Mouse (Mus musculus) urinary bladder, postnatal 14 days (tissue): ENCODE data around the gene Btbd19.

Experiments used
- DNase-seq: peaks from one replicate; pipeline ENCODE4 v3.0.0; 2021; ENCODE audit warnings: low spot score

Btbd19 gene

GRCm38 (mm10) chr4:117133817-117134600, 8.5 kb upstream of the Btbd19 start, which contains the start of gene Plk3:
Gene Plk3, minus strand, starts transcription at chr4:117133963.
- DNase-seq, result peak; percentile 98

GRCm38 (mm10) chr4:117133366-117133796, 7.9 kb upstream of the Btbd19 start:
- DNase-seq, result no peak

GRCm38 (mm10) chr4:117132794-117133143, 7.2 kb upstream of the Btbd19 start:
- no peak for DNase-seq

- DNase-seq, result no peak
These were observed 6.6 kb upstream of the Btbd19 start for GRCm38 (mm10) chr4:117131890-117132793.

GRCm38 (mm10) chr4:117131198-117131597, 5.7 kb upstream of the Btbd19 start:
- DNase-seq, result no peak

- DNase-seq, result no peak
These were observed 5.3 kb upstream of the Btbd19 start for GRCm38 (mm10) chr4:117130790-117131189.

- no peak for DNase-seq
These were observed 2.6 kb upstream of the Btbd19 start for GRCm38 (mm10) chr4:117127991-117128686.

- DNase-seq, result peak; percentile 54
These were observed 1.3 kb upstream of the Btbd19 start, which contains the start of gene Tctex1d4 for GRCm38 (mm10) chr4:117126675-117127290. Gene Tctex1d4, plus strand, starts transcription at chr4:117126794.

GRCm38 (mm10) chr4:117125910-117126674, 567 bp upstream of the Btbd19 start:
- DNase-seq, result peak; percentile 84

- no peak for DNase-seq
These were observed 792 bp downstream of the Btbd19 start for GRCm38 (mm10) chr4:117124518-117125347.

- DNase-seq, result no peak
These were observed 1.4 kb downstream of the Btbd19 start for GRCm38 (mm10) chr4:117124218-117124517.

- DNase-seq, result no peak
These were observed 1.8 kb downstream of the Btbd19 start for GRCm38 (mm10) chr4:117123546-117124217.

- no peak for DNase-seq
These were observed 3.3 kb downstream of the Btbd19 start for GRCm38 (mm10) chr4:117122209-117122608.

GRCm38 (mm10) chr4:117120445-117121414, 4.8 kb downstream of the Btbd19 start:
- peak; percentile 97 for DNase-seq

- no peak for DNase-seq
These were observed 5.5 kb downstream of the Btbd19 start for GRCm38 (mm10) chr4:117120052-117120444.

GRCm38 (mm10) chr4:117119636-117120035, 5.9 kb downstream of the Btbd19 start:
- no peak for DNase-seq

GRCm38 (mm10) chr4:117117931-117118330, 7.6 kb downstream of the Btbd19 start:
- no peak for DNase-seq

- no peak for DNase-seq
These were observed 9.9 kb downstream of the Btbd19 start for GRCm38 (mm10) chr4:117115592-117115991.

- DNase-seq, result no peak
These were observed 12.3 kb downstream of the Btbd19 start for GRCm38 (mm10) chr4:117113237-117113636.
